Mouse (Mus musculus) T-helper 1 cell (primary cell): ENCODE measurements around the gene Camkmt.

Source experiments
- in situ Hi-C: fragments of 300-600 bp; cut with MboI, MseI; formaldehyde crosslinking; loops from one replicate; pipeline ENCODE4 v1.15.1; 2025; ENCODE audit warnings: high pct_unique_total_duplicates

The Camkmt gene

GRCm38 (mm10) chr17:85168761-85169160, 78.4 kb downstream of the Camkmt start:
- in situ Hi-C loops = no loop called here

- in situ Hi-C loops = no loop called here
Measured at GRCm38 (mm10) chr17:85170541-85171255, 80.3 kb downstream of the Camkmt start.

GRCm38 (mm10) chr17:85171951-85172350, 81.6 kb downstream of the Camkmt start:
- in situ Hi-C loops = no loop called here

GRCm38 (mm10) chr17:85177231-85177630, 86.9 kb downstream of the Camkmt start:
- in situ Hi-C loops = no loop called here

GRCm38 (mm10) chr17:85180471-85181060, 90.2 kb downstream of the Camkmt start:
- in situ Hi-C loops = loop anchor here (10.0 kb wide), 2 partner anchors 66 to 346 kb away; no protein-coding TSS in a partner anchor

GRCm38 (mm10) chr17:85189227-85190127, 99.1 kb downstream of the Camkmt start:
- in situ Hi-C loops = loop anchor here (10.0 kb wide), 3 partner anchors 75 to 445 kb away; no protein-coding TSS in a partner anchor

GRCm38 (mm10) chr17:85190128-85190435, 99.7 kb downstream of the Camkmt start:
- in situ Hi-C loops = loop anchor here (10.0 kb wide), 1 partner anchor 445 kb away; no protein-coding TSS in a partner anchor

- in situ Hi-C loops = loop anchor here (10.0 kb wide), 1 partner anchor 442 kb away; no protein-coding TSS in a partner anchor
Measured at GRCm38 (mm10) chr17:85193294-85193693, 102.9 kb downstream of the Camkmt start.

GRCm38 (mm10) chr17:85198781-85199180, 108.4 kb downstream of the Camkmt start:
- in situ Hi-C loops = loop anchor here (10.0 kb wide), 1 partner anchor 436 kb away; no protein-coding TSS in a partner anchor

- in situ Hi-C loops = loop anchor here (10.0 kb wide), 1 partner anchor 435 kb away; no protein-coding TSS in a partner anchor
Measured at GRCm38 (mm10) chr17:85199321-85199720, 109.0 kb downstream of the Camkmt start.

GRCm38 (mm10) chr17:85218054-85218453, 127.7 kb downstream of the Camkmt start:
- in situ Hi-C loops = no loop called here

GRCm38 (mm10) chr17:85242109-85242508, 151.8 kb downstream of the Camkmt start:
- in situ Hi-C loops = no loop called here

- in situ Hi-C loops = no loop called here
Measured at GRCm38 (mm10) chr17:85248962-85249361, 158.6 kb downstream of the Camkmt start.

GRCm38 (mm10) chr17:85249744-85250143, 159.4 kb downstream of the Camkmt start:
- in situ Hi-C loops = no loop called here

- in situ Hi-C loops = no loop called here
Measured at GRCm38 (mm10) chr17:85256930-85257329, 166.6 kb downstream of the Camkmt start.

- in situ Hi-C loops = no loop called here
Measured at GRCm38 (mm10) chr17:85257348-85257747, 167.0 kb downstream of the Camkmt start.

GRCm38 (mm10) chr17:85258703-85259341, 168.5 kb downstream of the Camkmt start:
- in situ Hi-C loops = no loop called here

GRCm38 (mm10) chr17:85266831-85267422, 176.6 kb downstream of the Camkmt start:
- in situ Hi-C loops = loop anchor here (10.0 kb wide), 1 partner anchor 818 kb away; no protein-coding TSS in a partner anchor

GRCm38 (mm10) chr17:85271466-85272175, 181.3 kb downstream of the Camkmt start:
- in situ Hi-C loops = no loop called here

GRCm38 (mm10) chr17:85279720-85280119, 189.4 kb downstream of the Camkmt start:
- in situ Hi-C loops = no loop called here
